Mouse (Mus musculus): Measurements from ENCODE around the gene Macrod2.

DNA sequence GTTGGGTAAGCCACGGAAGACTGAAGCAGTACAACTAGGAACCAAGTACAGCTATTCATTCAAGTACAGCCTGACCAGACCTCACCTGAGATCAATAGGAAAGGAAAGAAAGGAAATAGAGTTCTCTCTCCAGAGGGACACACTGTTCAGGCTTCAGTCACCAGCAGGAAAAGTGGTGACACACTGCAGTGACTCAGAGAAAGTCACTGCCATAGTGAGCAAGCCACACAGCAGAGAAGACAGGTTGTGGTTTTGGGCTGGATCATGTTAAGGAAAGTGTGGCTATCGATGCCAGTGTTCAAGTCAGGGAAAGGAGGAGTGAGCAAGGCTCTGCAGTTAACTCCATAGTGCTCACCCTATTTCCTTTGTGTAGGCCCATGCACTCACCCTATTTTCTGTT lies 1405.8 kb downstream of the Macrod2 start:
- TF ChIP-seq CTCF (IDR thresholded peaks at IDR 0.05; ENCODE audit: low read depth, low read length) (no peak), POLR2A (IDR thresholded peaks at IDR 0.05; ENCODE audit: extremely low read depth, insufficient read depth, low read length) (no peak)
